Mouse (Mus musculus) E14TG2a.4 (cell line): ENCODE results near the gene Tff2.

Experiments
- H3K27me3 ChIP-seq: 2 replicates; pipeline ENCODE4 v1.6.1; 2014; ENCODE audit warnings: low read length, control low read depth; ENCODE audit not compliant: insufficient read depth
- H3K36me3 ChIP-seq: 2 replicates; pipeline ENCODE4 v1.6.1; 2014; ENCODE audit warnings: low read length, control low read depth; ENCODE audit not compliant: insufficient read depth
- H3K4me1 ChIP-seq: replicated peaks from 2 replicates; pipeline ENCODE4 v1.6.1; 2014; ENCODE audit warnings: low read depth, low read length, control low read depth
- H3K4me3 ChIP-seq: replicated peaks from 2 replicates; pipeline ENCODE4 v1.5.1; 2014; ENCODE audit warnings: mild to moderate bottlenecking, low read length
- H3K9me3 ChIP-seq: 2 replicates; pipeline ENCODE4 v1.6.1; 2014; ENCODE audit warnings: low read length, control low read depth
- CTCF ChIP-seq: conservative IDR thresholded peaks from 2 replicates; pipeline ENCODE4 v1.5.1; 2014; ENCODE audit warnings: low read length
- NANOG ChIP-seq: IDR thresholded peaks from 2 replicates; pipeline ENCODE4 v1.6.1; 2014; ENCODE audit warnings: borderline replicate concordance, low read length, mixed read lengths
- POU5F1 ChIP-seq: IDR thresholded peaks from 2 replicates; pipeline ENCODE4 v1.6.1; 2014; ENCODE audit warnings: low read length, borderline replicate concordance

Gene Tff2

DNA sequence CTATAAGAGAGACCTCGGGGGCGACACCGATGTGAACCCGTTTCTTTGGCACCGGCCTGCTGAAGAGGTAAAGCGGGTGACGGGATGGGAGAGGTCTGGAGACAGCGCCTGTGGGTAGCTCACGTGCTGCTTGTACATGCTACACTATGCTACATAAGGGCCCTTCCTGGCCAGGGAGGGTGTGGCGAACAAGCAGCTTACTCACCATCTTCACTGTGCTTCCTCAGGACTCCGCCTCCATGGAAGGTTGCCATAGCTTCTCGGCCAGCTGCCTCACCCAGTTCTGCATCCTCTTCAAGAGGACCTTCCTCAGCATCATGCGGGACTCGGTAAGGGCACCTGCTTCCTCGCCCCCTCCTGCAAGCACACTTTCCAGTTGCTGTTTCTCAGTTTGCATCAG is 35.7 kb downstream of the Tff2 start:
- H3K9me3 ChIP-seq, result peaks cover 9% of the 10 kb centered on the region; the same call in 1 of the 2 replicates
- peaks cover 48% of the 10 kb centered on the region for H3K36me3 ChIP-seq
- H3K27me3 ChIP-seq, result no peaks in the 10 kb centered on the region
- H3K4me3 ChIP-seq, result no peak overlapping the region; the same call in 1 of the 2 replicates
- TF ChIP-seq NANOG (no peak), POU5F1 (no peak), CTCF (no peak)
- peaks cover 61% of the 10 kb centered on the region for H3K4me1 ChIP-seq

DNA sequence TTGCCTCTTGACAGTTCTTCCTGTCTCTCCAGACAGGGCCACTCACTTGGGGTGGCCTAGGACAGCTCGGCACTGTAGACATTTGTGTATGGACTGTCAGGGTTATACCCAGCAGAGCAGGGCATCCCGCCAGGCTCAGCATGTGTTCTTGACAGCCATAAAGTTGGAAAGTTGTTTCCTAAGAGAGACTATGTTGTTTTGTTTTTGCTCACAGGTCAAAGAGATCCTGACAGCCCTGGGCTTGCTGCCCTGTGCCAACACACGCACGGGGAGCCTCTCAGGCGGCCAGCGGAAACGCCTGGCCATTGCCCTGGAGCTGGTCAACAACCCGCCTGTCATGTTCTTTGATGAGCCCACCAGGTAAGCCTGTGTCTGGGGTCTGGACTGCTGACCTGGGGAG is 40.3 kb downstream of the Tff2 start:
- no peak overlapping the region for H3K4me3 ChIP-seq
- H3K27me3 ChIP-seq, result no peaks in the 10 kb centered on the region; the same call in 1 of the 2 replicates
- H3K9me3 ChIP-seq, result peaks cover 9% of the 10 kb centered on the region; the same call in 1 of the 2 replicates
- peaks cover 27% of the 10 kb centered on the region for H3K4me1 ChIP-seq
- H3K36me3 ChIP-seq, result peaks cover 25% of the 10 kb centered on the region
- TF ChIP-seq NANOG, result no peak
- TF ChIP-seq POU5F1, result no peak
- TF ChIP-seq CTCF, result no peak

DNA sequence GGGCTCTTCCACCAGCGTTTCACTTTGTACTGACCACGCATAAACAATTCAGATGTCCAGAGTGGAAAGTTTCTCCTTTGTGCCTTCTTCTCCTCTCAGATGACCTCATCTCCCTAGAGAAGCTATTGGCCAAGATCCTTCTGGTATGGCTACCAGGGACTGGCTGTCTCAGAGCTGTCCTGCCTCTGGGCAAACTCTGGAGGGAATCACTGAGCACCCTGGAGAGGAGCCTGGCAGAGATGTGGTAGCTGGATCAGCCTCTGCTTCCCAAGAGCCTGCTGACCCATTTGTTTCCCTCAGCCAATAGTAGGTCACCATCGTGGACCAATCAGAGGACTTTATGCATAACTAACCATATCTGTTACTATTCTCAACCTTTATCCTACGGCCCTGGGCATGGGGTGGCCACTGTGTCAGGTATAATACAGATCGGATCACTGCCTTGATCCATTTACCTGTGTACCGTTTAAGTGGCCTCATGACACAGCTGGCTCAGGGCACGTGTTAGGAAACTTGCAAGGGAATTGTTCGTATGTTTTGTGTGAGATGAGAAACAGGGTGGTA is 41.0 kb downstream of the Tff2 start:
- Histone ChIP-seq H3K36me3 (peaks cover 21% of the 10 kb centered on the region), H3K4me1 (peaks cover 20% of the 10 kb centered on the region), H3K4me3 (no peak overlapping the region), H3K9me3 (peaks cover 9% of the 10 kb centered on the region; the same call in 1 of the 2 replicates), H3K27me3 (no peaks in the 10 kb centered on the region; the same call in 1 of the 2 replicates)
- TF ChIP-seq POU5F1 (no peak), NANOG (no peak), CTCF (no peak)

DNA sequence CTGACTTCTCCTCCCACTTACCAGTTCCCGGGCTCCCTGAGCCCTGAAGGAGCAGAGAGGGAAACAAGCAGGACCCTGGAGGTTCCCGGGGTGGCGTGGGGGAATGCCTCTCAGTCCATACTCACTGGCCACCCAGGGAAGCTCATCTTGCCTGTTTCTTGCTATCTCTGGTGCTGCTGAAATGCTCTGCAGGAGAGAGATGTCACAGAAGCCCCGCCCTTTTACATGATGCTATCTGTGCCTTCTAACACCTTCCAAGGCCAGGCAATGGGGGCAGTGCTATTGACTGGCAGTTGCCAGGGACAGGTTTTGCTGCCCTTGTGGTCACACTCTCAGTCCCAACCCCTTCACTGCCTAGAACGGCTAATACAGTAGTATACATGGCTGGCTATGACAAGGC is 45.3 kb downstream of the Tff2 start:
- Histone ChIP-seq H3K4me3 (no peak overlapping the region), H3K4me1 (peaks cover 23% of the 10 kb centered on the region), H3K9me3 (0 out of 2 replicates have a peak, but pooled peaks cover 4% of the 10 kb centered on the region), H3K36me3 (peaks cover 9% of the 10 kb centered on the region), H3K27me3 (no peaks in the 10 kb centered on the region; the same call in 1 of the 2 replicates)
- TF ChIP-seq CTCF (no peak), NANOG (no peak)

DNA sequence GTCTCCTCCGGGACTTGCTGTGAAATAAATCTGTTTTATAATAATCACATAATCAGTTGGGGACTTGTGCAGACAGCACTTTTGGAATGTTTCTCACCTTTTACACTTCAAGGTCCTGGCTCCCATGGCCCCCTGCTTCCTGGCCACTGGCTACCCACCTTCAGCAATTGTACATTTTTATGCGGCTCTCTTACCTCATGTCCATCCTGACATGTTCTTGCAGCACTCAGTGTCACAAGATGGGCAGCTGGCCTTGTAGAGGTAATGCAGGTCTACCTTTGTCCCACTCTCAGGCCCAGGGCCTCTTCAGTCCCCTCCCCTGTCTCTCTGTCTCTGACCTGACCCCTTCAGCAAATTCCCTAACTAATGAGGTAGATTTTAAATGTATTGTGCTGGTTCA is 47.2 kb downstream of the Tff2 start:
- Histone ChIP-seq H3K9me3 (no peaks in the 10 kb centered on the region), H3K27me3 (no peaks in the 10 kb centered on the region; the same call in 1 of the 2 replicates), H3K36me3 (peaks cover 3% of the 10 kb centered on the region; the same call in 1 of the 2 replicates), H3K4me1 (peaks cover 23% of the 10 kb centered on the region), H3K4me3 (no peak overlapping the region)
- no peak for TF ChIP-seq NANOG
- no peak for TF ChIP-seq POU5F1
- TF ChIP-seq CTCF, result no peak

DNA sequence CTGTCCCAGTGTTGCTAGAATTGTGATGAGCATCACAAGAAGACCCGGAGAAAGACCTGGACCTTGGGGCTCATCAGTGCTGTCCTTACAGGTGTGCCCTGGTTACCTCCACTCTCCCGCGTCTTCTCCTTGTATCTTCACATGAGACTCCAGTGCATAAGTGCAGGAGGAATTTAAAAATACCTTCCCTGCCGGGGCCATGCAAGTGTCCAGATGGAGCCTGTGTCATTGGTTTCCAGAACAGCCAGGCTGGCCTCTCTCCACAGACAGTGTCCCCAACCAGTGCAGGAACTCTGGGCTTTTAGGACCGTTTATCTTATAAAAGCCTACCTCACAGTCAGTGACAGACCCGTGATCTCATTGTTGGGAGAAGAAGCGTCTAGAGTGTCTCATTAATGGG is 48.5 kb downstream of the Tff2 start:
- H3K27me3 ChIP-seq, result no peaks in the 10 kb centered on the region; the same call in 1 of the 2 replicates
- H3K9me3 ChIP-seq, result no peaks in the 10 kb centered on the region
- H3K4me1 ChIP-seq, result peaks cover 23% of the 10 kb centered on the region
- no peak for TF ChIP-seq CTCF
- no peak for TF ChIP-seq POU5F1
- TF ChIP-seq NANOG, result no peak
- no peak overlapping the region for H3K4me3 ChIP-seq
- H3K36me3 ChIP-seq, result peaks cover 3% of the 10 kb centered on the region; the same call in 1 of the 2 replicates

DNA sequence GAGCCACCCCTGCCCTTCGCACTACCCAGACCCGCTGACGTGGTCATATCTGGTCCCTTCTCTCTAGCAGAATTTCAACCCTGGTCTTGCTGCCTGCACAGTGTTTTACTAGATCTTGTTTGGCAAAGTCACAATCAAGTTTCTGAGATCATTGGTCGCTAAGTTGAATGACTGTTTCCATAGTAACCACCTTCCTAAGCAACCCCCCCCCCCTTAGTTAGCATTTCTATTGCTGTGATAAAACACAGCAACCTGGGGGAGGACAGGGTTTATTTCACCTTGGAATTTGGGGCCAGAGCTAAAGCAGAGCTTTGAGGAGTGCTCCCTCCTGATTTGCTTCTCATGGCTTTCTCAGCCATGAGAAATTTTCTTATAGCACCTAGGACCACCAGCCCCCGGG is 49.3 kb downstream of the Tff2 start:
- no peaks in the 10 kb centered on the region; the same call in 1 of the 2 replicates for H3K27me3 ChIP-seq
- peaks cover 3% of the 10 kb centered on the region; the same call in 1 of the 2 replicates for H3K36me3 ChIP-seq
- peaks cover 23% of the 10 kb centered on the region for H3K4me1 ChIP-seq
- no peak for TF ChIP-seq POU5F1
- no peak for TF ChIP-seq NANOG
- no peak for TF ChIP-seq CTCF
- no peak overlapping the region for H3K4me3 ChIP-seq
- no peaks in the 10 kb centered on the region for H3K9me3 ChIP-seq
